Comparison of ENCODE assay signal across 9 mouse cellular contexts in genomic region chrX:74425195-74425594, GRCm38 (mm10). TPM values are rescaled to one million over a fixed set of nuclear protein-coding genes. Genes with fewer than 3 reads are reported as not detected.
DNase-seq lines count a peak whose midpoint lies in the region; TF ChIP-seq lines count a peak whose summit lies in the region.
"Had no signal": no experiment of that assay in that cellular context is flagged by ENCODE, and none has a peak within 500 bp of the region (broad histone marks: within the 10 kb centered on the region; RNA-seq: fewer than 3 reads in every experiment).

No protein-coding gene starts in this region.

- H3K4me2 ChIP-seq in myocyte (ENCODE audit: low read depth): peak overlapping the region; percentile 78

- TF ChIP-seq POLR2A in myocyte (IDR thresholded peaks at IDR 0.05; ENCODE audit: insufficient read length, low read depth): peak; percentile 39

- H3K27me3 ChIP-seq in myocyte (ENCODE audit: control insufficient read depth, insufficient read depth, insufficient read length): no peaks in the 10 kb centered on the region
- H3K27me3 ChIP-seq: CH12.LX had no signal

- no peaks in the 10 kb centered on the region for H3K36me3 ChIP-seq in myocyte (ENCODE audit: control insufficient read depth, insufficient read depth)

- no peak overlapping the region for H3ac ChIP-seq in myocyte (ENCODE audit: control insufficient read depth, insufficient read length)

- DNase-seq in heart, adult 11 months: peak; percentile 93
- no peak for DNase-seq in heart, postnatal 25 days (ENCODE audit: low spot score)
- DNase-seq in c-Kit-positive CD71-negative TER-119-negative erythroid progenitor cells, embryonic 14.5 days (ENCODE audit: low read depth): peak; percentile 44
- DNase-seq in kidney, postnatal 36 days: peak; percentile 22 to 35
- DNase-seq in frontal cortex, postnatal 14 days (ENCODE audit: low spot score in 2 of 2): no peak
- no peak for DNase-seq in thymus, adult 18-20 months
- DNase-seq in layer of hippocampus, postnatal 10 days (ENCODE audit: low spot score in 2 of 2): no peak

- intact Hi-C loops in heart, postnatal 25 days (cut with DNase I): no loop called here

- peaks cover 35% of the 10 kb centered on the region for H3K79me2 ChIP-seq in myocyte (ENCODE audit: control insufficient read depth, insufficient read depth)

- peak overlapping the region; percentile 78 for H3K4me3 ChIP-seq in myocyte

TF ChIP-seq in myocyte, 11 proteins besides CTCF, POLR2A, EP300 and RAD21:
- TF ChIP-seq MYOG (IDR thresholded peaks at IDR 0.05; ENCODE audit: control insufficient read depth in 1 of 3, insufficient read depth in 1 of 3, insufficient read length in 2 of 3, low read depth in 2 of 3) (no peak), E2F4 (IDR thresholded peaks at IDR 0.05; ENCODE audit: insufficient read depth) (no peak), SRF (IDR thresholded peaks at IDR 0.05; ENCODE audit: control insufficient read depth, insufficient read length, low read depth) (no peak), MAX (IDR thresholded peaks at IDR 0.05; ENCODE audit: low read depth) (no peak), USF1 (IDR thresholded peaks at IDR 0.05; ENCODE audit: low read depth) (no peak), TCF3 (IDR thresholded peaks at IDR 0.05; ENCODE audit: insufficient read length, low read depth) (no peak), TCF12 (IDR thresholded peaks at IDR 0.05; ENCODE audit: insufficient read depth, poor library complexity, severe bottlenecking) (no peak), REST (IDR thresholded peaks at IDR 0.05; ENCODE audit: insufficient read depth, insufficient read length) (no peak), POLR2AphosphoS2 (IDR thresholded peaks at IDR 0.05; ENCODE audit: insufficient read length, low read depth) (no peak), CEBPB (IDR thresholded peaks at IDR 0.05; ENCODE audit: insufficient read depth, poor library complexity, severe bottlenecking) (no peak), MYOD1 (IDR thresholded peaks at IDR 0.05; ENCODE audit: control insufficient read depth in 1 of 3, insufficient read length in 2 of 3, low read depth in 2 of 3) (no peak)

RNA-seq across cellular contexts. Expression of gene G6pdx, which starts 3.8 kb away (rescaled TPM):
- total RNA-seq in heart, postnatal 25 days (2021): 1 to 10 TPM; 5.8 to 6.5 TPM
- polyA plus RNA-seq in myocyte (2012; fragmentation: generic; extraction: Trizol): 62.2 TPM
- total RNA-seq in layer of hippocampus, postnatal 10 days (2021): 10 to 100 TPM; 35.3 to 36.3 TPM

RNA-seq across cellular contexts. Expression of gene Ikbkg, which starts 32.1 kb away (rescaled TPM):
- total RNA-seq in heart, postnatal 25 days (2021): 10 to 100 TPM; 48.3 to 48.5 TPM
- polyA plus RNA-seq in myocyte (2012; fragmentation: generic; extraction: Trizol): 24.7 TPM
- total RNA-seq in layer of hippocampus, postnatal 10 days (2021): 10 to 100 TPM; 45.4 to 51.6 TPM

RNA-seq across cellular contexts. Expression of gene Fam3a, which starts 32.1 kb away (rescaled TPM):
- total RNA-seq in heart, postnatal 25 days (2021): 10 to 100 TPM; 15.4 to 19.3 TPM
- polyA plus RNA-seq in myocyte (2012; fragmentation: generic; extraction: Trizol): 19.5 TPM
- 10 to 100 TPM; 17.0 to 23.0 TPM for total RNA-seq in layer of hippocampus, postnatal 10 days (2021)

RNA-seq across cellular contexts. Expression of gene Slc10a3, which starts 52.0 kb away (rescaled TPM):
- 1 to 10 TPM; 4.3 to 5.4 TPM for total RNA-seq in heart, postnatal 25 days (2021)
- 11.2 TPM for polyA plus RNA-seq in myocyte (2012; fragmentation: generic; extraction: Trizol)
- total RNA-seq in layer of hippocampus, postnatal 10 days (2021): 1 to 10 TPM; 2.3 to 2.5 TPM

RNA-seq across cellular contexts. Expression of gene Ubl4a, which starts 52.2 kb away (rescaled TPM):
- total RNA-seq in heart, postnatal 25 days (2021): 10 to 100 TPM; 65.9 to 69.6 TPM
- polyA plus RNA-seq in myocyte (2012; fragmentation: generic; extraction: Trizol): 51.5 TPM
- total RNA-seq in layer of hippocampus, postnatal 10 days (2021): 10 to 100 TPM; 51.9 to 54.7 TPM

Comparison
In these comparisons a context has a peak if more than half of its experiments do, and no peak if none do; other contexts are left out.
1. DNase-seq: peak in heart, adult 11 months (single experiment), c-Kit-positive CD71-negative TER-119-negative erythroid progenitor cells, embryonic 14.5 days (single experiment) and kidney, postnatal 36 days (2 of 2); none in heart, postnatal 25 days (single experiment), frontal cortex, postnatal 14 days (0 of 2), thymus, adult 18-20 months (0 of 2) and layer of hippocampus, postnatal 10 days (0 of 2).
2. RNA of gene G6pdx, which starts 3.8 kb away (total RNA-seq): 35.3 to 36.3 TPM in layer of hippocampus, postnatal 10 days; 5.8 to 6.5 TPM in heart, postnatal 25 days; every median in the first group is over 4 times any median in the second.